Mouse (Mus musculus) G1E (cell line): ENCODE results near the gene Cbwd1.

Source experiments
- CTCF ChIP-seq: IDR thresholded peaks from 2 replicates; pipeline ENCODE4 v1.5.1; 2012; ENCODE audit warnings: low read depth, low read length, inconsistent platforms, mixed read lengths
- POLR2AphosphoS5 ChIP-seq: IDR thresholded peaks from 2 replicates; pipeline ENCODE4 v1.6.1; 2012; ENCODE audit warnings: low read depth, low read length, inconsistent platforms; ENCODE audit not compliant: insufficient replicate concordance
- TAL1 ChIP-seq: conservative IDR thresholded peaks from 2 replicates; pipeline ENCODE4 v1.6.1; 2012; ENCODE audit warnings: low read depth, low read length, inconsistent platforms, mixed read lengths

GRCm38 (mm10) chr19:24937084-24937483 lies 24.3 kb downstream of the Cbwd1 start:
- TF ChIP-seq TAL1, result no peak
- no peak for TF ChIP-seq CTCF
- TF ChIP-seq POLR2AphosphoS5, result no peak
